Mouse (Mus musculus) embryonic facial prominence, embryonic 13.5 days (tissue): ENCODE results near the gene Alox5ap. TPM values are rescaled to one million over a fixed set of nuclear protein-coding genes. Genes with fewer than 3 reads are reported as not detected.

Experiments
- ATAC-seq: fragments of 200-750 bp; cut with Nextera tagmentation; 2 replicates; pipeline ENCODE4 v1.8.0; 2017; ENCODE audit warnings: low read depth; ENCODE audit not compliant: insufficient number of reproducible peaks, insufficient read depth, low FRiP score, low TSS enrichment
- H3K27ac ChIP-seq: fragments of 300-500 bp; sonication (generic); 2 replicates; pipeline ENCODE4 v1.5.1; 2015; ENCODE audit warnings: moderate library complexity, mild to moderate bottlenecking, inconsistent platforms
- H3K27me3 ChIP-seq: fragments of 300-500 bp; sonication (generic); 2 replicates; pipeline ENCODE4 v1.6.1; 2015; ENCODE audit warnings: mild to moderate bottlenecking, inconsistent platforms
- H3K36me3 ChIP-seq: fragments of 300-500 bp; sonication (generic); 2 replicates; pipeline ENCODE4 v1.6.1; 2015; ENCODE audit warnings: mild to moderate bottlenecking, inconsistent platforms
- H3K4me1 ChIP-seq: fragments of 300-500 bp; sonication (generic); 2 replicates; pipeline ENCODE4 v1.6.1; 2015; ENCODE audit warnings: inconsistent platforms
- H3K4me2 ChIP-seq: fragments of 300-500 bp; sonication (generic); 2 replicates; pipeline ENCODE4 v1.6.1; 2015; ENCODE audit warnings: moderate library complexity, mild to moderate bottlenecking, inconsistent platforms
- H3K4me3 ChIP-seq: fragments of 300-500 bp; sonication (generic); 2 replicates; pipeline ENCODE4 v1.5.1; 2015; ENCODE audit warnings: mild to moderate bottlenecking, inconsistent platforms
- H3K9ac ChIP-seq: fragments of 300-500 bp; sonication (generic); 2 replicates; pipeline ENCODE4 v1.6.1; 2015; ENCODE audit warnings: mild to moderate bottlenecking, inconsistent platforms
- H3K9me3 ChIP-seq: fragments of 300-500 bp; sonication (generic); 2 replicates; pipeline ENCODE4 v1.6.1; 2016; ENCODE audit warnings: inconsistent platforms
- WGBS: fragments of 180-500 bp; shearing (Covaris S2); methylation state at CpG from one replicate; pipeline ENCODE4 v1.1.7; 2015; ENCODE audit warnings: mixed read lengths; 5-methylcytosine and 5-hydroxymethylcytosine counted together
- polyA plus RNA-seq: library from polyadenylated mRNA; unstranded; fragments of >200 nt; fragmentation: Nextera tagmentation; extraction: Ambion mirVana; gene quantifications from 2 replicates; pipeline ENCODE4 v1.2.1, GENCODE M21; 2015

The Alox5ap gene
- polyA plus RNA-seq, 1 experiment from 2014 or later, result 10.4 TPM

GRCm38 (mm10) chr5:149261866-149262265 lies 2.7 kb upstream of the Alox5ap start:
- H3K4me3 ChIP-seq, result no peak overlapping the region
- peaks cover 8% of the 10 kb centered on the region for H3K4me1 ChIP-seq
- no peaks in the 10 kb centered on the region for H3K9me3 ChIP-seq
- WGBS, result 68% methylated on average over 6 of the region's 6 CpGs
- H3K27ac ChIP-seq, result no peak overlapping the region
- H3K27me3 ChIP-seq, result no peaks in the 10 kb centered on the region
- H3K36me3 ChIP-seq, result no peaks in the 10 kb centered on the region
- H3K9ac ChIP-seq, result no peak overlapping the region
- ATAC-seq, result no peak
- no peak overlapping the region for H3K4me2 ChIP-seq

- H3K27ac ChIP-seq, result no peak overlapping the region
- no peaks in the 10 kb centered on the region for H3K4me1 ChIP-seq
- H3K9me3 ChIP-seq, result no peaks in the 10 kb centered on the region
- H3K27me3 ChIP-seq, result no peaks in the 10 kb centered on the region
- H3K4me2 ChIP-seq, result no peak overlapping the region
- ATAC-seq, result peak; percentile 59; the same call in 1 of the 2 replicates
- 60% methylated on average over 6 of the region's 6 CpGs for WGBS
- no peak overlapping the region for H3K4me3 ChIP-seq
- H3K9ac ChIP-seq, result no peak overlapping the region
- no peaks in the 10 kb centered on the region for H3K36me3 ChIP-seq
Measured at GRCm38 (mm10) chr5:149264878-149265279, 312 bp downstream of the Alox5ap start.

- Histone ChIP-seq H3K36me3 (no peaks in the 10 kb centered on the region), H3K27me3 (no peaks in the 10 kb centered on the region), H3K27ac (no peak overlapping the region), H3K4me1 (no peaks in the 10 kb centered on the region), H3K9ac (0 out of 2 replicates have a peak overlapping the region, but pooled peaks have one; percentile 11), H3K4me2 (no peak overlapping the region), H3K4me3 (no peak overlapping the region), H3K9me3 (peaks cover 3% of the 10 kb centered on the region)
- 73% methylated on average over 8 of the region's 8 CpGs for WGBS
- no peak for ATAC-seq
Measured at GRCm38 (mm10) chr5:149266761-149267221, 2.2 kb downstream of the Alox5ap start.

GRCm38 (mm10) chr5:149267493-149267892 lies 2.9 kb downstream of the Alox5ap start:
- WGBS, result 75% methylated on average over 4 of the region's 4 CpGs
- H3K9ac ChIP-seq, result no peak overlapping the region
- H3K4me2 ChIP-seq, result no peak overlapping the region
- H3K9me3 ChIP-seq, result peaks cover 3% of the 10 kb centered on the region
- no peak for ATAC-seq
- H3K36me3 ChIP-seq, result no peaks in the 10 kb centered on the region
- H3K27ac ChIP-seq, result no peak overlapping the region
- no peak overlapping the region for H3K4me3 ChIP-seq
- H3K4me1 ChIP-seq, result no peaks in the 10 kb centered on the region
- H3K27me3 ChIP-seq, result no peaks in the 10 kb centered on the region

GRCm38 (mm10) chr5:149271291-149271690 lies 6.7 kb downstream of the Alox5ap start:
- H3K9ac ChIP-seq, result no peak overlapping the region
- WGBS, result 92% methylated on average over 3 of the region's 3 CpGs

GRCm38 (mm10) chr5:149272535-149272934 lies 8.0 kb downstream of the Alox5ap start:
- H3K36me3 ChIP-seq, result no peaks in the 10 kb centered on the region
- 0 out of 2 replicates have a peak, but pooled peaks cover 1% of the 10 kb centered on the region for H3K4me1 ChIP-seq
- H3K27me3 ChIP-seq, result no peaks in the 10 kb centered on the region
- H3K9ac ChIP-seq, result no peak overlapping the region
- H3K27ac ChIP-seq, result no peak overlapping the region
- ATAC-seq, result no peak
- H3K4me2 ChIP-seq, result no peak overlapping the region
- no peak overlapping the region for H3K4me3 ChIP-seq
- H3K9me3 ChIP-seq, result peaks cover 6% of the 10 kb centered on the region
- 68% methylated on average over 4 of the region's 4 CpGs for WGBS

More at GRCm38 (mm10) chr5:149271291-149271690, 6.7 kb downstream of the Alox5ap start:
- Histone ChIP-seq H3K9me3 (peaks cover 6% of the 10 kb centered on the region), H3K4me1 (no peaks in the 10 kb centered on the region), H3K27me3 (no peaks in the 10 kb centered on the region), H3K27ac (no peak overlapping the region), H3K4me2 (no peak overlapping the region), H3K36me3 (no peaks in the 10 kb centered on the region), H3K4me3 (no peak overlapping the region)
- ATAC-seq, result no peak

- no peaks in the 10 kb centered on the region for H3K27me3 ChIP-seq
- no peaks in the 10 kb centered on the region for H3K36me3 ChIP-seq
- no peak overlapping the region for H3K4me2 ChIP-seq
- WGBS, result 88% methylated on average over 15 of the region's 15 CpGs
- H3K27ac ChIP-seq, result no peak overlapping the region
- H3K4me3 ChIP-seq, result no peak overlapping the region
- peaks cover 12% of the 10 kb centered on the region for H3K4me1 ChIP-seq
- peaks cover 6% of the 10 kb centered on the region for H3K9me3 ChIP-seq
- ATAC-seq, result no peak
- H3K9ac ChIP-seq, result no peak overlapping the region
Measured at GRCm38 (mm10) chr5:149274390-149275104, 10.0 kb downstream of the Alox5ap start.

- Histone ChIP-seq H3K9me3 (peaks cover 6% of the 10 kb centered on the region), H3K4me1 (peaks cover 13% of the 10 kb centered on the region), H3K27ac (no peak overlapping the region), H3K36me3 (no peaks in the 10 kb centered on the region), H3K4me3 (no peak overlapping the region), H3K27me3 (no peaks in the 10 kb centered on the region), H3K4me2 (no peak overlapping the region), H3K9ac (no peak overlapping the region)
- no peak for ATAC-seq
- WGBS, result 87% methylated on average over 1 of the region's 1 CpGs
Measured at GRCm38 (mm10) chr5:149275105-149275494, 10.5 kb downstream of the Alox5ap start.

- WGBS, result 80% methylated on average over 5 of the region's 5 CpGs
- no peak overlapping the region for H3K4me3 ChIP-seq
- H3K4me1 ChIP-seq, result peaks cover 13% of the 10 kb centered on the region
- no peak overlapping the region for H3K9ac ChIP-seq
- no peak for ATAC-seq
- H3K27me3 ChIP-seq, result no peaks in the 10 kb centered on the region
- H3K4me2 ChIP-seq, result no peak overlapping the region
- H3K9me3 ChIP-seq, result 0 out of 2 replicates have a peak, but pooled peaks cover 5% of the 10 kb centered on the region
- H3K36me3 ChIP-seq, result no peaks in the 10 kb centered on the region
- no peak overlapping the region for H3K27ac ChIP-seq
Measured at GRCm38 (mm10) chr5:149277529-149277928, 13.0 kb downstream of the Alox5ap start.

GRCm38 (mm10) chr5:149279273-149279844 lies 14.8 kb downstream of the Alox5ap start:
- Histone ChIP-seq H3K9me3 (0 out of 2 replicates have a peak, but pooled peaks cover 5% of the 10 kb centered on the region), H3K4me2 (peak overlapping the region; percentile 51), H3K4me3 (peak overlapping the region; percentile 21), H3K27ac (no peak overlapping the region), H3K27me3 (no peaks in the 10 kb centered on the region), H3K4me1 (peaks cover 13% of the 10 kb centered on the region), H3K9ac (peak overlapping the region; percentile 51; the same call in 1 of the 2 replicates), H3K36me3 (no peaks in the 10 kb centered on the region)
- 22% methylated on average over 22 of the region's 22 CpGs for WGBS
- no peak for ATAC-seq

- H3K36me3 ChIP-seq, result no peaks in the 10 kb centered on the region
- no peaks in the 10 kb centered on the region for H3K27me3 ChIP-seq
- ATAC-seq, result no peak
- no peak overlapping the region for H3K4me3 ChIP-seq
- no peak overlapping the region for H3K27ac ChIP-seq
- WGBS, result 74% methylated on average over 2 of the region's 2 CpGs
- H3K9me3 ChIP-seq, result 0 out of 2 replicates have a peak, but pooled peaks cover 3% of the 10 kb centered on the region
- no peak overlapping the region for H3K9ac ChIP-seq
- H3K4me1 ChIP-seq, result peaks cover 13% of the 10 kb centered on the region
- no peak overlapping the region for H3K4me2 ChIP-seq
Measured at GRCm38 (mm10) chr5:149283009-149283408, 18.4 kb downstream of the Alox5ap start.

- no peak overlapping the region for H3K27ac ChIP-seq
- H3K9ac ChIP-seq, result no peak overlapping the region
- H3K9me3 ChIP-seq, result 0 out of 2 replicates have a peak, but pooled peaks cover 3% of the 10 kb centered on the region
- H3K27me3 ChIP-seq, result no peaks in the 10 kb centered on the region
- no peaks in the 10 kb centered on the region for H3K36me3 ChIP-seq
- H3K4me1 ChIP-seq, result peaks cover 12% of the 10 kb centered on the region
- no peak overlapping the region for H3K4me3 ChIP-seq
- H3K4me2 ChIP-seq, result no peak overlapping the region
- no peak for ATAC-seq
Measured at GRCm38 (mm10) chr5:149283821-149284220, 19.3 kb downstream of the Alox5ap start.
